Mouse (Mus musculus) midbrain, postnatal 0 days (tissue): ENCODE results near the gene Ifnk. TPM values are rescaled to one million over a fixed set of nuclear protein-coding genes. Genes with fewer than 3 reads are reported as not detected.
A peak's percentile ranks its signal among the peaks of the same experiment; 100 is the strongest.

Experiments used
- ATAC-seq: fragments of 200-750 bp; cut with Nextera tagmentation; 2 replicates; pipeline ENCODE4 v1.8.0; 2017; ENCODE audit warnings: moderate number of reproducible peaks, mild to moderate bottlenecking, moderate TSS enrichment, moderate library complexity; ENCODE audit not compliant: low FRiP score
- DNase-seq: peaks from one replicate; pipeline ENCODE4 v3.0.0-alpha.2; 2015; ENCODE audit warnings: low spot score
- H3K27ac ChIP-seq: fragments of 300-500 bp; sonication (generic); 2 replicates; pipeline ENCODE4 v1.5.1; 2014; ENCODE audit warnings: low read depth, mild to moderate bottlenecking, low read length, mixed read lengths
- H3K27me3 ChIP-seq: fragments of 300-500 bp; sonication (generic); 2 replicates; pipeline ENCODE4 v1.6.1; 2014; ENCODE audit warnings: low read length, control low read depth, mixed read lengths; ENCODE audit not compliant: insufficient read depth
- H3K36me3 ChIP-seq: fragments of 300-500 bp; sonication (generic); 2 replicates; pipeline ENCODE4 v1.6.1; 2014; ENCODE audit warnings: low read length, control low read depth, mixed read lengths; ENCODE audit not compliant: insufficient read depth
- H3K4me1 ChIP-seq: fragments of 300-500 bp; sonication (generic); 2 replicates; pipeline ENCODE4 v1.6.1; 2014; ENCODE audit warnings: mild to moderate bottlenecking, control low read depth, antibody characterized with exemption, low read length, mixed read lengths; ENCODE audit not compliant: insufficient read depth
- H3K4me2 ChIP-seq: fragments of 300-500 bp; sonication (generic); 2 replicates; pipeline ENCODE4 v1.6.1; 2014; ENCODE audit warnings: low read depth, mild to moderate bottlenecking, low read length, mixed read lengths; ENCODE audit not compliant: poor library complexity, severe bottlenecking
- H3K4me3 ChIP-seq: fragments of 300-500 bp; sonication (generic); 2 replicates; pipeline ENCODE4 v1.5.1; 2014; ENCODE audit warnings: low read depth, mild to moderate bottlenecking, low read length, moderate library complexity
- H3K9ac ChIP-seq: fragments of 300-500 bp; sonication (generic); replicated peaks from 2 replicates; pipeline ENCODE4 v1.6.1; 2014; ENCODE audit warnings: mild to moderate bottlenecking, low read length, moderate library complexity, mixed read lengths; ENCODE audit not compliant: poor library complexity, severe bottlenecking
- H3K9me3 ChIP-seq: fragments of 300-500 bp; sonication (generic); 2 replicates; pipeline ENCODE4 v1.6.1; 2016; ENCODE audit warnings: low read length, control low read depth
- CTCF ChIP-seq: IDR thresholded peaks from 2 replicates; pipeline ENCODE4 v1.5.1; 2016; ENCODE audit warnings: antibody characterized with exemption, mild to moderate bottlenecking
- WGBS: fragments of 180-500 bp; shearing (Covaris S2); extraction: QIAGEN DNeasy Blood & Tissue Kit; methylation state at CpG from one replicate; pipeline ENCODE4 v1.1.7; 2014; 5-methylcytosine and 5-hydroxymethylcytosine counted together
- polyA plus RNA-seq: library from polyadenylated mRNA; unstranded; fragments of >200 nt; fragmentation: Nextera tagmentation; extraction: Ambion mirVana; gene quantifications from 2 replicates; pipeline ENCODE4 v1.2.1, GENCODE M21; 2015
- total RNA-seq: library from RNA; depleted of rRNA; stranded (reverse); fragments of >200 nt; gene quantifications from 2 replicates; pipeline ENCODE4 v1.2.3, GENCODE M21; 2014; rRNA removed

Ifnk gene
- total and polyA plus RNA-seq, 2 experiments from 2014 or later = not detected

DNA sequence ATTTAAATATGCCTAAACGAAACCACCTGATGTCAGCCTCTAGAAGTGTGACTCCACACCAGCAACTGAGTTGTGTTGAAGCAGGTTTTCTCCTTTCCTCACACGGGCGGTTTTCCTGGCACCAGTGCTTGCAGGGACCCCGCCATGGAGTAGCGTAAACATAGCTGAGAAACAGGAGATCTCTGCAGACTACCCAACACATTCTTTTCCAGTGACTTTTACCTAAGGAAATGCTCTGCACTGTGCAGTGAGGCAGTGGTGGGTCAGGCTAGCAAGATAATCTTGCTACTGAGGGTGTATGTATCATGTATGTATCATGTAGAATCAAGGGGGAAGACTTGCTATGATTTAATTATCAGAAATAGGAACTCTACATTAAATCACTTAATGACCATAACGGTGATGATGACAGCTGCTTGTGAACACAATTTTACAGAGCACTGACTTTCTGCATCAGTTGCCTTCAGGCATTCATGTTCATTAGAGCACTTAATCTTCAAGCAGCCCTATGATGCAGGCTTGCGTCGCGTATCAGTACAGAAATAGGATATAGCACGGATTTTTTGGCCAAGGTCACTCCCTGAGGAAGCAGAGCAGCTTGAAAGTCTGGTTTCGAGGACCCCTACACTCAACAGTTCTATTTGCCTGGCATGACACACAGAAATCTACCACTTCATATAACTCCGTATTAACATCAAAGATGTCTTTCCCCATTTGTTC lies 26.2 kb downstream of the Ifnk start:
- Histone ChIP-seq H3K27ac (no peak overlapping the region), H3K9me3 (no peaks in the 10 kb centered on the region), H3K9ac (no peak overlapping the region), H3K27me3 (no peaks in the 10 kb centered on the region), H3K4me1 (no peaks in the 10 kb centered on the region), H3K36me3 (no peaks in the 10 kb centered on the region), H3K4me3 (no peak overlapping the region), H3K4me2 (no peak overlapping the region)
- WGBS = 61% methylated on average over 12 of the region's 12 CpGs
- no peak for ATAC-seq
- TF ChIP-seq CTCF = no peak
- no peak for DNase-seq

DNA sequence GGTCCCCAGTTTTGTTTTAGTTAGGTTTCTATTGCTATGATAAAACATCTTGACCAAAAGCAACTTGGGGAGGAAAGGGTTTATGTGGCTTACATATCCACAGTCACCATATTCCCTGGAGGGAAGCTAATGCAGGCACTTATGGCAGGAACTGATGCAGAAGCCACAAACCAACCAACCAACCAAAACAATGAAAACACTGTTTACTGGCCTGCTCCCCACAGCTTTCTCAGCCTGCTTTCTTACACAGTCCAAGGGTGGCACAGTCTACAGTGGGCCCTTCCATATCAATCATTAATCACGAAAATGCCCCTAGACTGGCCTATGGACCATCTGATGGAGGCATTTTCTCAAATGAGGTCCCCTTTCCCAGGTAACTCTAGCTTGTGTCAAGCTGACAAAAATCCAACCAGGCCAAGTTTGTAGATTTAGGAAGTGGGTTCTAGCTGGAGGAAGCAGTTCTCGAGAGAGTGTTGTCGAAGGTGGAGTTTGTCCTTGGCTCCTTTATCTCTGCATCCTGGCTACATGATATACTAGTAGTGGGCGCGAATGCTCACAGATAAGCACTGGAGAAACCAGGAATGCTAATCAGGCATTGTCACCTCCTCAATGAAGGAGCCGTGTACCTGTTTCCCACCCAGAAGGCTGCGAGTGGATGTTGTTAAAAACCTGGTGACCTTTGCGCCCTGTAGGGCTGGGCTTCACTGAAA lies 35.9 kb downstream of the Ifnk start:
- Histone ChIP-seq H3K4me3 (no peak overlapping the region), H3K27ac (no peak overlapping the region), H3K27me3 (no peaks in the 10 kb centered on the region), H3K4me2 (no peak overlapping the region), H3K4me1 (no peaks in the 10 kb centered on the region), H3K36me3 (peaks cover 3% of the 10 kb centered on the region; the same call in 1 of the 2 replicates), H3K9me3 (no peaks in the 10 kb centered on the region), H3K9ac (no peak overlapping the region)
- ATAC-seq = no peak
- 94% methylated on average over 8 of the region's 8 CpGs for WGBS
- no peak for TF ChIP-seq CTCF
- DNase-seq = no peak

DNA sequence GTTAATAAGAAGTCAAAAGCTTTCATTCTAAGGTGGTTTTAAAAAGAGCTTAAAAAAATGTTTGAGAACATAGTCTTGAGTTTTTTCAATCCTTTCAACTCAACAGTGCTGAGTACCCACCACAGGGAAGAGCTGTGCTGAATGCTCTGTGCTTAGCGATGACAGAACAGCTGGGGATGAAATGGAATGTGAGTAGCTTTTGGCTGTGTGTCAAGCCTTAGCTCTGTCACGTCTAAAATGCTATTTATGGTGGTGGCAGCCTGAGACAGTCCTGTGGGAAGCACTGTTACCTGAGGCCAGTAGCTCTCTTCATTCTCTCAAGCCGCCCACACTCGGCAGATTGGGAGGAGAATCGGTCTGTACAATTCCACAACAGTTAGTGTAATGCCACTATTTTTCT lies 37.9 kb downstream of the Ifnk start:
- Histone ChIP-seq H3K9me3 (no peaks in the 10 kb centered on the region), H3K36me3 (peaks cover 11% of the 10 kb centered on the region; the same call in 1 of the 2 replicates), H3K4me1 (no peaks in the 10 kb centered on the region), H3K27me3 (no peaks in the 10 kb centered on the region), H3K4me3 (no peak overlapping the region), H3K9ac (no peak overlapping the region), H3K4me2 (no peak overlapping the region), H3K27ac (no peak overlapping the region)
- 72% methylated on average over 5 of the region's 5 CpGs for whole genome bisulfite sequencing
- no peak for TF ChIP-seq CTCF
- no peak for DNase-seq
- no peak for ATAC-seq

DNA sequence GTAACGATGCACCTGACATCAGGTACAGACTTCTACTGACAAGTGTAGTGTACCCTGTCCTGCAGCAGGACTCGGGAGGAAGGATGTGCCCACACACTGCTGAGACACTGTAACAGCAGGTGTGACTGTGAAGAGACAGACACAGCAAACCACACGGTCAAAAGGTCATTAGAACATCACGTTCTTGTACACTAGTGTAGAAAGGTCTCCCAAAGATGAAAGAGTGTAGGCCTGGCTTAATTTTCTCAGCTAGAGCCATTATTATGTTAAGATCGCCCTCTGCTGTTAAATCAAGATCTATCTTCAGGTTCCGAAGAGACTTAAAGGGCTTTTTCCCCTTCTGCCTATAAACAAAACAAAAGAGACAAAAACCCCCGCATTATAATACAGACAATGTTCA lies 40.9 kb downstream of the Ifnk start:
- ATAC-seq = no peak
- Histone ChIP-seq H3K9me3 (no peaks in the 10 kb centered on the region), H3K27ac (no peak overlapping the region), H3K4me1 (no peaks in the 10 kb centered on the region), H3K9ac (no peak overlapping the region), H3K4me2 (no peak overlapping the region), H3K4me3 (no peak overlapping the region), H3K36me3 (peaks cover 15% of the 10 kb centered on the region; the same call in 1 of the 2 replicates), H3K27me3 (no peaks in the 10 kb centered on the region)
- WGBS = 38% methylated on average over 7 of the region's 7 CpGs
- peak; percentile 71 for DNase-seq
- peak; percentile 74 for TF ChIP-seq CTCF

DNA sequence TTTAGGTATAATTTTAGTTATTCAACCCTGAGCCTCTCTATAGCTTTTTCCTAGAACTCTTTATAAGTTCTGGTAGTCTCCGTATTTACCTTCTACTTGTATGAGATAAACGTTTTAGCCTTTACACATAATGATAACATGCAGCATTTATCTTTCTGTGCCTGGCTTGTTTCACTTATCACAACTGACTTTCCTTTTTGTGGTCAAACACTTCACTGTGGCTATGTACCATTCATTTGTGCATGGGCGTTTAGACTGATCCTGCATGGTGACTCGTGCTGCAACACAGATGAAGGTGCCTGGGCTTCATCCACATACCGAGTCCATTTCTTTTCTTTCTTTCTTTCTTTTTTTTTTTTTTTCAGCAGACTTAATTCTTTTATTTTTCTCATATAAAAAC lies 49.8 kb downstream of the Ifnk start:
- H3K9me3 ChIP-seq = no peaks in the 10 kb centered on the region
- no peak overlapping the region for H3K27ac ChIP-seq
- no peak overlapping the region for H3K9ac ChIP-seq
- 99% methylated on average over 5 of the region's 5 CpGs for WGBS
- no peaks in the 10 kb centered on the region for H3K4me1 ChIP-seq
- H3K4me3 ChIP-seq = no peak overlapping the region
- H3K4me2 ChIP-seq = no peak overlapping the region
- H3K27me3 ChIP-seq = no peaks in the 10 kb centered on the region
- DNase-seq (no peak), ATAC-seq (no peak)
- TF ChIP-seq CTCF = no peak
- peaks cover 17% of the 10 kb centered on the region for H3K36me3 ChIP-seq

Other genes with a start within 250 kb of the Ifnk start
- gene Mob3b, start 5.4 kb downstream of the Ifnk start, total RNA-seq = 0.77 and 1.3 TPM in 2 replicates
- gene Mob3b, start 5.4 kb downstream of the Ifnk start, polyA plus RNA-seq = 1.6 and 1.8 TPM in 2 replicates
- 54.4 and 65.9 TPM in 2 replicates for gene C9orf72, start 74.1 kb downstream of the Ifnk start, total RNA-seq
- gene C9orf72, start 74.1 kb downstream of the Ifnk start, polyA plus RNA-seq = 49.7 and 51.7 TPM in 2 replicates